Mouse (Mus musculus): Measurements from ENCODE around the gene Cyp24a1.

The Cyp24a1 gene

GRCm38 (mm10) chr2:170438782-170439181 lies 58.2 kb downstream of the Cyp24a1 start:
- no peak for DNase-seq (ENCODE audit: low spot score in 2 of 2)

DNA sequence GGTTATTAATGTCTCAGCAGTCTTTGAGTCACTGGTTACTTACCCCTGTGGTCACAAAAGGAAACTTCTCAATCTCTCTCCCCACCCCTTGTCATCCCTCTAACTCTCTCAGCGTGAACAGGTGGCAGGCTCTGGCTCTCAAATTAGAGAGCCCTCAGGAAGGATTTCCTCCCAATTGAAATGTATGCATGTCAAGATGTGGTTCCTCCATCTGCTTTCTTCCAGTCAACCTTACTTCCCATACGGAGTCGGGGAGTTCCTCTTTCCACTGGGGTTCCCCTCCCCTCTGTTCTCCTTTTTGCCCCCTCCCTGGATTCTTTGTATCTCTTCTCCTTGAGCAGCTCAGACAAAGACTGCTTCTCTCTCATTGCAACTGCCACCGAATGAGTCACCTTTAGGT lies 60.7 kb downstream of the Cyp24a1 start:
- no peak for DNase-seq (ENCODE audit: low spot score in 2 of 2)
